Mouse (Mus musculus) hindbrain, embryonic 13.5 days (tissue): Measurements from ENCODE around the gene Ric8a. TPM values are rescaled to one million over a fixed set of nuclear protein-coding genes. Genes with fewer than 3 reads are reported as not detected.

Experiments
- ATAC-seq: fragments of 200-750 bp; cut with Nextera tagmentation; 2 replicates; pipeline ENCODE4 v1.8.0; 2017; ENCODE audit warnings: moderate TSS enrichment; ENCODE audit not compliant: low FRiP score
- H3K27ac ChIP-seq: fragments of 300-500 bp; sonication (generic); 2 replicates; pipeline ENCODE4 v1.5.1; 2015; ENCODE audit warnings: inconsistent platforms, mild to moderate bottlenecking, moderate library complexity
- H3K27me3 ChIP-seq: fragments of 300-500 bp; sonication (generic); 2 replicates; pipeline ENCODE4 v1.6.1; 2015; ENCODE audit warnings: mild to moderate bottlenecking, inconsistent platforms
- H3K36me3 ChIP-seq: fragments of 300-500 bp; sonication (generic); 2 replicates; pipeline ENCODE4 v1.6.1; 2015; ENCODE audit warnings: mild to moderate bottlenecking, inconsistent platforms
- H3K4me1 ChIP-seq: fragments of 300-500 bp; sonication (generic); replicated peaks from 2 replicates; pipeline ENCODE4 v1.6.1; 2015; ENCODE audit warnings: inconsistent platforms
- H3K4me2 ChIP-seq: fragments of 300-500 bp; sonication (generic); 2 replicates; pipeline ENCODE4 v1.6.1; 2015; ENCODE audit warnings: inconsistent platforms, mild to moderate bottlenecking, moderate library complexity
- H3K4me3 ChIP-seq: fragments of 300-500 bp; sonication (generic); 2 replicates; pipeline ENCODE4 v1.5.1; 2015; ENCODE audit warnings: mild to moderate bottlenecking, inconsistent platforms
- H3K9ac ChIP-seq: fragments of 300-500 bp; sonication (generic); 2 replicates; pipeline ENCODE4 v1.6.1; 2015; ENCODE audit warnings: mild to moderate bottlenecking, inconsistent platforms
- H3K9me3 ChIP-seq: fragments of 300-500 bp; sonication (generic); 2 replicates; pipeline ENCODE4 v1.6.1; 2016; ENCODE audit warnings: inconsistent platforms
- WGBS: fragments of 180-500 bp; shearing (Covaris S2); methylation state at CpG from one replicate; pipeline ENCODE4 v1.1.7; 2015; 5-methylcytosine and 5-hydroxymethylcytosine counted together
- polyA plus RNA-seq: library from polyadenylated mRNA; unstranded; fragments of >200 nt; fragmentation: Nextera tagmentation; extraction: Ambion mirVana; gene quantifications from 2 replicates; pipeline ENCODE4 v1.2.1, GENCODE M21; 2015

The Ric8a gene
- polyA plus RNA-seq, 1 experiment from 2014 or later = 96.7 TPM

- WGBS = 81% methylated on average over 15 of the region's 15 CpGs
Observed at GRCm38 (mm10) chr7:140902036-140902875, 45.5 kb downstream of the Ric8a start.

DNA sequence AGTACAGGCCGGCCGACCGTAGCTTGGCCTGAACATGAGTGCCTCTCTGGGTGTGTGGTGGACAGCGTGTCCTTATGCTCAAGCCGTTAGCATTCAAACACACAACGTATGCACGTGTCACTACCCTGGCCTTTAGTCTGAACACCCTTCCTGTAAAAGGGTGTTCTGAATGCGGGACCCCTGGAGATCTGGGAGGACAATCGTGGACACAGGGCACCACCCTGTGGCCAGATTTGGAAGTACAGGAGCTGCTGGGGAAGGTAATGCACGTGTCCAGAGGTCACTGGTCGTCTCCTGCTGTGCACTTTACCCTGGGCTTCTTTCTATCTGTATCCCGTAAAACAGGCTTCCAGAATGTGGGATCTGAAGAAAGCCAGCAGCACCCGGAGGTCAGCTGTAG lies 46.5 kb downstream of the Ric8a start:
- ATAC-seq = peak; percentile 54
- H3K36me3 ChIP-seq = peaks cover 27% of the 10 kb centered on the region
- 26% methylated on average over 13 of the region's 13 CpGs for WGBS
- H3K4me3 ChIP-seq = no peak overlapping the region
- peak overlapping the region; percentile 35; the same call in 1 of the 2 replicates for H3K9ac ChIP-seq
- no peak overlapping the region for H3K27ac ChIP-seq
- peaks cover 8% of the 10 kb centered on the region for H3K4me1 ChIP-seq
- H3K27me3 ChIP-seq = no peaks in the 10 kb centered on the region
- H3K9me3 ChIP-seq = no peaks in the 10 kb centered on the region
- no peak overlapping the region for H3K4me2 ChIP-seq

More at GRCm38 (mm10) chr7:140902036-140902875, 45.5 kb downstream of the Ric8a start:
- H3K4me1 ChIP-seq = peaks cover 8% of the 10 kb centered on the region
- peaks cover 37% of the 10 kb centered on the region for H3K36me3 ChIP-seq
- ATAC-seq = no peak
- no peaks in the 10 kb centered on the region for H3K27me3 ChIP-seq
- 0 out of 2 replicates have a peak overlapping the region, but pooled peaks have one; percentile 6 for H3K9ac ChIP-seq
- no peak overlapping the region for H3K4me3 ChIP-seq
- no peak overlapping the region for H3K27ac ChIP-seq
- H3K4me2 ChIP-seq = no peak overlapping the region
- H3K9me3 ChIP-seq = no peaks in the 10 kb centered on the region

GRCm38 (mm10) chr7:140905642-140906081 lies 48.9 kb downstream of the Ric8a start:
- no peak for ATAC-seq

DNA sequence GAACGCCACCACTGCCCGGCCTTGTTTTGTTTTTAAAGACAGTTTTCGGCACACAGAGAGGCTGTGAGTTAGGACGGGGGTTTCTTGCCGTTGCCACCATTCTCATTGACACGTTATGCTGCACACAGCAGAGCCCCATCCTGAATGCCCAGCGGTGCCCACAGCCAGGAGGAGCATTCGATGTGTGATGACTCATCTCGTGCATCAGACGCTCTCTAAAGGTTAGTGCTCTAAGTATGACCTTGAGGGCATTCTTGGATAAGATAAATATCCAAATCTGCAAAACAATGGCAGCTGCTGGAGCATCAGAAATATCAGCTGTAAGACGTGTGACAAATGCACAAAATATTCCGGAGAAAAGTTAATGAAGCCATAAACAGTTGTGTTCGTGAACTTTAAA lies 50.4 kb downstream of the Ric8a start:
- WGBS = 83% methylated on average over 13 of the region's 13 CpGs
- Histone ChIP-seq H3K36me3 (no peaks in the 10 kb centered on the region), H3K4me1 (peaks cover 12% of the 10 kb centered on the region), H3K4me2 (no peak overlapping the region), H3K9ac (no peak overlapping the region), H3K27ac (no peak overlapping the region), H3K4me3 (no peak overlapping the region), H3K27me3 (no peaks in the 10 kb centered on the region), H3K9me3 (no peaks in the 10 kb centered on the region)
- ATAC-seq = no peak

More at GRCm38 (mm10) chr7:140905642-140906081, 48.9 kb downstream of the Ric8a start:
- H3K4me3 ChIP-seq = no peak overlapping the region
- H3K36me3 ChIP-seq = peaks cover 6% of the 10 kb centered on the region; the same call in 1 of the 2 replicates
- peaks cover 12% of the 10 kb centered on the region for H3K4me1 ChIP-seq
- no peaks in the 10 kb centered on the region for H3K27me3 ChIP-seq
- H3K9me3 ChIP-seq = no peaks in the 10 kb centered on the region
- no peak overlapping the region for H3K27ac ChIP-seq
- H3K4me2 ChIP-seq = no peak overlapping the region
- WGBS = 88% methylated on average over 2 of the region's 2 CpGs
- no peak overlapping the region for H3K9ac ChIP-seq

DNA sequence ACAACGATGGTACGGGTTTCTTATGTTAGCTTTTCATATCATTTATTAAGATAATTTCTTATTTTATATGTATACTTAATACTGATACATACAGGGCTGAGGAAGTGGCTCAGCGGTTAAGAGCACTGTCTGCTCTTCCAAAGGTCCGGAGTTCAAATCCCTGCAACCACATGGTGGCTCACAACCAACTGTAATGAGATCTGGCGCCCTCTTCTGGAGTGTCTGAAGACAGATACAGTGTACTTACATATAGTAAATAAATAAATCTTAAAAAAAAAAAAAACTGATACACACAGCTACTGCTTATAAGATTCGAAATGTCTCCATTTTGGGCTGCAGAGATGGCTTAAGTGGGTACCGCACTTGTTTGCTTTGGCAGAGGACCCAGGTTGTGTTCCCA lies 50.9 kb downstream of the Ric8a start:
- Histone ChIP-seq H3K9me3 (no peaks in the 10 kb centered on the region), H3K27ac (no peak overlapping the region), H3K4me3 (no peak overlapping the region), H3K27me3 (no peaks in the 10 kb centered on the region), H3K4me2 (no peak overlapping the region), H3K9ac (no peak overlapping the region), H3K36me3 (no peaks in the 10 kb centered on the region), H3K4me1 (peaks cover 12% of the 10 kb centered on the region)
- no peak for ATAC-seq
- 86% methylated on average over 7 of the region's 7 CpGs for WGBS

- peak overlapping the region; percentile 58 for H3K4me2 ChIP-seq
- H3K4me3 ChIP-seq = no peak overlapping the region
- H3K4me1 ChIP-seq = peaks cover 7% of the 10 kb centered on the region
- WGBS = 58% methylated on average over 7 of the region's 7 CpGs
- H3K9ac ChIP-seq = 0 out of 2 replicates have a peak overlapping the region, but pooled peaks have one; percentile 10
- no peak overlapping the region for H3K27ac ChIP-seq
- no peaks in the 10 kb centered on the region for H3K9me3 ChIP-seq
- H3K36me3 ChIP-seq = no peaks in the 10 kb centered on the region
- no peaks in the 10 kb centered on the region for H3K27me3 ChIP-seq
- ATAC-seq = no peak
Observed at GRCm38 (mm10) chr7:140908181-140908580, 51.4 kb downstream of the Ric8a start.

GRCm38 (mm10) chr7:140908634-140909107 lies 51.9 kb downstream of the Ric8a start:
- H3K36me3 ChIP-seq = no peaks in the 10 kb centered on the region
- no peak overlapping the region for H3K27ac ChIP-seq
- peaks cover 5% of the 10 kb centered on the region; the same call in 1 of the 2 replicates for H3K4me1 ChIP-seq
- peak overlapping the region; percentile 58 for H3K4me2 ChIP-seq
- H3K9ac ChIP-seq = peak overlapping the region; percentile 26; the same call in 1 of the 2 replicates
- no peaks in the 10 kb centered on the region for H3K27me3 ChIP-seq
- ATAC-seq = peak; percentile 63
- H3K4me3 ChIP-seq = peak overlapping the region; percentile 32
- WGBS = 3% methylated on average over 19 of the region's 19 CpGs
- no peaks in the 10 kb centered on the region for H3K9me3 ChIP-seq

DNA sequence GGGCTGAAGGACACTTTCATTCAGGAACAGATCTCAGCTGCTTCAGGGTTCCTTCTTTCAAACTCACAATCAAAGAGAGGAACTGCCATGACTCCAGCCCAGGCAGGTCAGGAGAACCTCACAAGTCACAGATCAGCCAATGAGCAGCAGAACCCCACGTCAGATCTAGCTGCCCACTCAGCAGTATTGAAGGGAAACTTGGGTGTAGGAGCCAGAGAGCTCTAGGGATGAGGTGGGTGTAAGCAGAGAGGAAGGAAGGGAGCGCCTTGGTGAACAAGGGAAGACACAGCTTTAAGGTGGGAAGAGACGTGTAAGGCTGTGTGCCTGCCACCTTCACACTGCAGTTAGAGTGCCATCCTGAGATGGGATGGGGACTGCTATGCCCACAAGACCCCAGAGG lies 55.5 kb downstream of the Ric8a start:
- Histone ChIP-seq H3K9ac (no peak overlapping the region), H3K36me3 (no peaks in the 10 kb centered on the region), H3K4me3 (no peak overlapping the region), H3K27ac (no peak overlapping the region), H3K27me3 (0 out of 2 replicates have a peak, but pooled peaks cover under 1% of the 10 kb centered on the region), H3K4me2 (no peak overlapping the region), H3K4me1 (peaks cover 5% of the 10 kb centered on the region; the same call in 1 of the 2 replicates), H3K9me3 (no peaks in the 10 kb centered on the region)
- 69% methylated on average over 3 of the region's 3 CpGs for WGBS
- no peak for ATAC-seq

DNA sequence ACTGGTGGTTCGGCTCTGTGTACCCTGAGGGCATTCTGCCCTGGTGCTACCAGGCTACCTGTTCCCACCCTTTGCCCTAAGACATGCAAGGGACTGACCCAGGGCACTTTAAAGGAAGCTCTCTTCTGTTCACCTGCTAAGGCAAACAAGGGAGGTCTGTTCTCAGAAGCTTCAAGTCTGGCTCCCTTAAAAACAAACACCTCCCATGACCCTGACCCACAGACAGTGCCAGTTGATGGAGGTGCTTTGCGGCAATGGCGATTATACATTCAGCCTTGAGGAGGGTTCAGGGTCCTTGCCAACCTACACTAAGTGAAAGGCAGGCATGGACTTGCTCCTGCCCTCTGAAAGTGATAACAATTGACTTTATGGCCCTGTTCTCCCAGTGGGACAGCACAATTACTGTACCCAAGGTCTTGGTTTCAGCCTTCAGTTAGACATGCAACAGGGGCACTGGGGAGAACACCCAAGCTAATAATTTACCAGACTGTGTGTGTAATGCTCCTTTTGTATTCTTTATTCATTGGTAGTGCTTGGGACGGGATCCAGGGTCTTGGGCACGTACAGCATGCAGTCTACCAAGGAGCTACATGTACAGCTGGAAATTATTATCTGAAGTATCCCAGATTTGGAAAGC lies 56.2 kb downstream of the Ric8a start:
- Histone ChIP-seq H3K4me2 (no peak overlapping the region), H3K9ac (no peak overlapping the region), H3K4me3 (no peak overlapping the region), H3K9me3 (no peaks in the 10 kb centered on the region), H3K27ac (no peak overlapping the region), H3K4me1 (peaks cover 5% of the 10 kb centered on the region; the same call in 1 of the 2 replicates), H3K27me3 (peaks cover 7% of the 10 kb centered on the region; the same call in 1 of the 2 replicates), H3K36me3 (no peaks in the 10 kb centered on the region)
- ATAC-seq = no peak
- 71% methylated on average over 5 of the region's 5 CpGs for WGBS

Other genes with a start within 250 kb of the Ric8a start
- gene Olfr61, start 228.0 kb upstream of the Ric8a start, polyA plus RNA-seq = not detected in 2 replicates
- gene Olfr53, start 210.5 kb upstream of the Ric8a start, polyA plus RNA-seq = not detected in 2 replicates
- gene Olfr539, start 197.0 kb upstream of the Ric8a start, polyA plus RNA-seq = not detected in 2 replicates
- not detected in 2 replicates for gene Olfr45, start 175.0 kb upstream of the Ric8a start, polyA plus RNA-seq
- gene Olfr541, start 159.7 kb upstream of the Ric8a start, polyA plus RNA-seq = not detected in 2 replicates
- gene Cyp2e1, start 93.2 kb upstream of the Ric8a start, polyA plus RNA-seq = not detected in 2 replicates
- gene Syce1, start 69.1 kb upstream of the Ric8a start, polyA plus RNA-seq = 0.26 and 0.57 TPM in 2 replicates
- gene Zfp941, start 34.8 kb upstream of the Ric8a start, polyA plus RNA-seq = 24.1 and 26.6 TPM in 2 replicates
- gene Urah, start 21.9 kb upstream of the Ric8a start, polyA plus RNA-seq = not detected in 2 replicates
- not detected in 2 replicates for gene Scgb1c1, start 11.4 kb upstream of the Ric8a start, polyA plus RNA-seq
- gene Odf3, start 9.2 kb upstream of the Ric8a start, polyA plus RNA-seq = not detected in 2 replicates
- 0.84 TPM in 1 of 2 replicates, not detected in the other for gene Gm45785, start 626 bp upstream of the Ric8a start, polyA plus RNA-seq
- gene Bet1l, start 620 bp downstream of the Ric8a start, polyA plus RNA-seq = 43.3 and 44.0 TPM in 2 replicates
- 278 and 284 TPM in 2 replicates for gene Psmd13, start 25.0 kb downstream of the Ric8a start, polyA plus RNA-seq
- gene Sirt3, start 25.4 kb downstream of the Ric8a start, polyA plus RNA-seq = 41.6 and 45.3 TPM in 2 replicates
- gene Cox8b, start 43.5 kb downstream of the Ric8a start, polyA plus RNA-seq = 0.69 TPM in 1 of 2 replicates, not detected in the other
- 0.09 and 0.12 TPM in 2 replicates for gene Nlrp6, start 63.9 kb downstream of the Ric8a start, polyA plus RNA-seq
- 8.8 and 10.4 TPM in 2 replicates for gene Pgghg, start 84.4 kb downstream of the Ric8a start, polyA plus RNA-seq
- 0.36 and 1.7 TPM in 2 replicates for gene Ifitm5, start 93.3 kb downstream of the Ric8a start, polyA plus RNA-seq
- gene Gm45717, start 99.0 kb downstream of the Ric8a start, polyA plus RNA-seq = not detected in 2 replicates
- 211 and 226 TPM in 2 replicates for gene Ifitm2, start 99.0 kb downstream of the Ric8a start, polyA plus RNA-seq
- 13.4 and 13.6 TPM in 2 replicates for gene Ifitm1, start 110.3 kb downstream of the Ric8a start, polyA plus RNA-seq
- 29.0 and 29.1 TPM in 2 replicates for gene Ifitm3, start 153.8 kb downstream of the Ric8a start, polyA plus RNA-seq
- gene Ifitm6, start 161.0 kb downstream of the Ric8a start, polyA plus RNA-seq = 0.53 TPM in 2 replicates
- not detected in 2 replicates for gene Gm17387, start 172.2 kb downstream of the Ric8a start, polyA plus RNA-seq
- 44.8 and 47.2 TPM in 2 replicates for gene B4galnt4, start 204.1 kb downstream of the Ric8a start, polyA plus RNA-seq
- 0.27 and 0.32 TPM in 2 replicates for gene Pkp3, start 221.3 kb downstream of the Ric8a start, polyA plus RNA-seq
- gene Sigirr, start 243.6 kb downstream of the Ric8a start, polyA plus RNA-seq = 1.7 and 2.9 TPM in 2 replicates